Mouse (Mus musculus): ENCODE results near the gene Tnfsf14. TPM values are rescaled to one million over a fixed set of nuclear protein-coding genes. Genes with fewer than 3 reads are reported as not detected.

Tnfsf14 gene
- polyA plus RNA-seq (2015; fragmentation: Nextera tagmentation; extraction: Ambion mirVana), result 0.29 and 0.58 TPM in 2 replicates

DNA sequence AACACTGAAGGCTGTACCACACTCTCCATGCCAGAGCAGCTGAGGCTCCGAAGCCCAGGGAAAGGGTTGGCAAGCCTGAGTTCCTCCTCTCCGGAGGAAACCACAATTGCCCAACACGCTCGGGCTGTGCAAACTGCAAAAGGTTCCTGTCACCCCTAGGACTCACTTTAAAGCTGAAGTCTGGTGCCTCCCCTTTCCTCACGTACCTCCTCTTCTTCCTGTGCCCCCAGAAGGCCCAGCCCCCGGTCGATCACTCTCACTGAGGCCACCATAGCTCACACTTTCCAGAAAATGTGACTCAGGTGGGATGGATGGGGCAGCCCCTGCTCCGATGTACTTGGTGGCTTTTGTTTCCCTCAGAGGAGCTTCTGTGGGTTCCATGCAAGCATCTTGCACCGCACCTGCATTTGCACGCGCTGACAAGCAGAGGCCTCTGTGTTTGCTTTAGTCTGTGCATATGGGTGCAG lies at the start of gene Tnfsf14:
Gene Tnfsf14, minus strand, starts transcription at position 137 of the 467 bp plus-strand sequence.
- Histone ChIP-seq H3K4me1 (ENCODE audit: control insufficient read depth, insufficient read depth, low read length) (no peaks in the 10 kb centered on the region), H3K36me3 (ENCODE audit: control insufficient read depth, insufficient read depth) (no peaks in the 10 kb centered on the region), H3K4me2 (ENCODE audit: low read depth, low read length) (0 out of 2 replicates have a peak within 1 kb of the TSS, but pooled peaks have one; percentile 5), H3K4me3 (ENCODE audit: low read length) (no peak within 1 kb of the TSS; the same call in 1 of the 2 replicates), H3K9me3 (replicated peaks; ENCODE audit: control insufficient read depth, low read length) (no peaks in the 10 kb centered on the region), H3K27me3 (ENCODE audit: control insufficient read depth, insufficient read depth, low read length) (no peaks in the 10 kb centered on the region), H3K9ac (ENCODE audit: low read length) (no peak within 1 kb of the TSS), H3K27ac (ENCODE audit: low read length) (peak within 1 kb of the TSS; percentile 12; the same call in 1 of the 2 replicates)
- ATAC-seq (replicated peaks; ENCODE audit: extremely low read depth, insufficient read depth, low FRiP score), result peak; percentile 54
- WGBS, result 65% methylated on average over 11 of the region's 11 CpGs

DNA sequence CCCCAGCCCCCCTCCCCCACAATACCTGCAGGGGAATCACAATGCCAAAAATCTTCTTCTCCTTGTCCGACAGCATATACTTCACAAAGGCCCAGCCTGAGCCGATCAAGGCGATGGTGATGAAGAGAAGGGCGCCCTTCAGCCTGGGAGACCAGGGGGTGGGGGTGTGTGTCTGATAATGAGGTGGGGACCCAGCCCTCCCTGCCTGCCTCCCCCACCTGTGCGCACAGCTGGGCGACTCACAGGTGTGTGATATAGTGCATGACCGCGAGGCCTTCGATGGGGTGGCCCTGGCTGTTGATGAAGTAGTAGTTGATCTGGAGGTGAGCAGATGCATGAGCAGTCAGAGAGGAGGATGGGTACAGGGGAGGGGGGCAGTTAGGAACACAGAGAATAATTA lies 43.2 kb upstream of the Tnfsf14 start:
- no peak for ATAC-seq (replicated peaks; ENCODE audit: extremely low read depth, insufficient read depth, low FRiP score)
- H3K4me2 ChIP-seq (ENCODE audit: low read depth, low read length), result no peak overlapping the region
- H3K4me1 ChIP-seq (ENCODE audit: control insufficient read depth, insufficient read depth, low read length), result no peaks in the 10 kb centered on the region
- H3K4me3 ChIP-seq (ENCODE audit: low read length), result no peak overlapping the region
- WGBS, result 95% methylated on average over 9 of the region's 9 CpGs
- H3K9me3 ChIP-seq (replicated peaks; ENCODE audit: control insufficient read depth, low read length), result no peaks in the 10 kb centered on the region
- H3K27ac ChIP-seq (ENCODE audit: low read length), result no peak overlapping the region
- H3K9ac ChIP-seq (ENCODE audit: low read length), result no peak overlapping the region
- H3K36me3 ChIP-seq (ENCODE audit: control insufficient read depth, insufficient read depth), result peaks cover 31% of the 10 kb centered on the region
- H3K27me3 ChIP-seq (ENCODE audit: control insufficient read depth, insufficient read depth, low read length), result no peaks in the 10 kb centered on the region

DNA sequence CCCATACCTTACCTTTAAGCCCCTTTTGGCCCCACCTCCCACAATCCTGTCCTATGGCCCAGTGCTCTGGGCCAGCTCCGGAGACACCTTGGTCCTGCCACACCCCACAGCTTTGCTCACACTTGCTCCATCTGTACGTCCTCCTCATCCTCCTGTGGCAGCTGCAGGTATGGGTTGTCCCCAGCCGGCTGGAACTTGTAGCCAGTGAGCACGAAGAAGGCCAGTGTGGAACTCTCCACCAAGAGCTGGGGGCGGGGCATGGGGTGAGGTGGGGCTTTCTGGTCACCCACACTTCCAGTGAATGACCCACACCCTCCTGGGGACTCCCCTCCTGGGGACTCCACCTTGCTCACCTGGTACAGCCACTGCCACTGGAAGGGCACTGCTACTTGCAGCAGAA lies 41.8 kb upstream of the Tnfsf14 start:
- 81% methylated on average over 5 of the region's 5 CpGs for WGBS

DNA sequence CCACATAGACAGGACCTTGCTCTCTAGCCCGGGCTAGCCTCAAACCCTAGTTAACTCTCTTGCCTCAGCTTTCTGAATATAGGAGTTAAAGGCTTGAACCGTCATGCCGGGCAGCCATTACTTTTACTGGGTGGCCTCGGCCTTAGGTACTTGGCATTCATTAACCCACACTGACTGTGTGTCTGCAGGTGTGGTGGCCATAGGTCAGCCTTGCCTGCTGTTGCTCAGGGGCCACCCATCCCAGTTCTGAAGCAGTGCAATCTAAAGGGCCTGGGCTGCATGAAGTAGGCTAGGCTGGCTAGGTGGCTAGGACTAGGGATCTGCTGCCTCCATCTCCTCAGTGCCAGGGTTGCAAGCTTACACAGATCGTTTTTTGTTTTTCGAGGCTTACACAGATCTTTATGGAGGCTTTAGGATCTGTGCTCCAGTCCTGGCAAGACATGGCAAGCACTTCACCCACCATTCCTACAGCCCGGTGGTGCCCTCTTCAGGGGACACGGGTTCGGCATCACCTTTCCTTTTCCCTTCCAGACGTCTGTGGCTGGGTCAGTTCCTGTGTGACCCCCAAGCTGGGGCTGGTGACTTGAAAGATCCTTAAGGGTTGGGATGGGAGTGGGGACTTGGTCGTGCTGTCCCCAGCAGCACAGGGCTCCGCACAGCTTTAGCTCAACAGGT lies 40.4 kb upstream of the Tnfsf14 start:
- Histone ChIP-seq H3K9me3 (replicated peaks; ENCODE audit: control insufficient read depth, low read length) (no peaks in the 10 kb centered on the region), H3K4me3 (ENCODE audit: low read length) (no peak overlapping the region), H3K27me3 (ENCODE audit: control insufficient read depth, insufficient read depth, low read length) (no peaks in the 10 kb centered on the region), H3K36me3 (ENCODE audit: control insufficient read depth, insufficient read depth) (peaks cover 23% of the 10 kb centered on the region), H3K9ac (ENCODE audit: low read length) (no peak overlapping the region), H3K4me2 (ENCODE audit: low read depth, low read length) (no peak overlapping the region), H3K27ac (ENCODE audit: low read length) (no peak overlapping the region), H3K4me1 (ENCODE audit: control insufficient read depth, insufficient read depth, low read length) (no peaks in the 10 kb centered on the region)
- ATAC-seq (replicated peaks; ENCODE audit: extremely low read depth, insufficient read depth, low FRiP score), result no peak
- WGBS, result 78% methylated on average over 12 of the region's 12 CpGs

More for the DNA sequence above, 41.8 kb upstream of the Tnfsf14 start:
- H3K9me3 ChIP-seq (replicated peaks; ENCODE audit: control insufficient read depth, low read length), result no peaks in the 10 kb centered on the region
- H3K4me3 ChIP-seq (ENCODE audit: low read length), result no peak overlapping the region
- no peak overlapping the region for H3K9ac ChIP-seq (ENCODE audit: low read length)
- H3K4me1 ChIP-seq (ENCODE audit: control insufficient read depth, insufficient read depth, low read length), result no peaks in the 10 kb centered on the region
- no peaks in the 10 kb centered on the region for H3K27me3 ChIP-seq (ENCODE audit: control insufficient read depth, insufficient read depth, low read length)
- no peak overlapping the region for H3K4me2 ChIP-seq (ENCODE audit: low read depth, low read length)
- no peak for ATAC-seq (replicated peaks; ENCODE audit: extremely low read depth, insufficient read depth, low FRiP score)
- peaks cover 23% of the 10 kb centered on the region for H3K36me3 ChIP-seq (ENCODE audit: control insufficient read depth, insufficient read depth)
- no peak overlapping the region for H3K27ac ChIP-seq (ENCODE audit: low read length)

DNA sequence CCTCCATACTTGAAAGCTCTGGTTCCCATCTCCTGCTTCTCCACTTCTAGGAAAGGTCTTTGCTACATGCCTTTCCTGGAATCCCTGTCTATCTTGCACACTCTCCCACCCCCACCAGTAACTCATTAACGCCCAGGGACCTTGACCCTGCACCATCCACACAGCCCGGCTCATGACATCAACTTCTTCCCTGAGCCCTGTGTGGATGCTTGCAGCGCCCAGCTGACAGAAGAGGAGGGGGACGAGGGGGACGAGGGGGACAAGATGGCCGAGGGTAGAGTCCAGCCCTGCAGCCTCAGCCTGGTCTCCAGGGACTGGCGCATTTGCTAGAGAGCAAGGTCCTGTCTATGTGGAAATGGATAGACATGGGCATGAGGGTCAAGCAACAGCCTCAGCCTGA lies 39.1 kb upstream of the Tnfsf14 start:
- WGBS, result 38% methylated on average over 7 of the region's 7 CpGs
- ATAC-seq (replicated peaks; ENCODE audit: extremely low read depth, insufficient read depth, low FRiP score), result no peak

DNA sequence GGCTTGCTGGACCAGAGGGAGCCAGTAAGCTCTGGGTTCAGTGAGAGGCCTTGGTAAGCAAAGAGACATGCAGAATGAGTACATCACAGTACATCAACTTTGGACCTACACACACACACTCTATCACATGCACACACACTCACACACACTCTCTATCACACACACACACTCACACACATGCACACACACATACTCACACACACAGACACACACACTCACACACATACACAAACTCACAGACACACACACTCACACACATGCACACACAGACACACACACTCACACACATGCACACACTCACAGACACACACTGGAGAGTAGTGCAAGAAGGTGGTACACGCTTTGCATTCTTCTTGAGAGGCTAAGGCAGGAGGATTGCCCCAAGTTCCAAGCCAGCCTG lies 38.2 kb upstream of the Tnfsf14 start:
- WGBS, result 77% methylated on average over 1 of the region's 1 CpGs
- H3K4me3 ChIP-seq (ENCODE audit: low read length), result no peak overlapping the region
- no peak overlapping the region for H3K9ac ChIP-seq (ENCODE audit: low read length)
- H3K4me1 ChIP-seq (ENCODE audit: control insufficient read depth, insufficient read depth, low read length), result no peaks in the 10 kb centered on the region
- peaks cover 14% of the 10 kb centered on the region for H3K36me3 ChIP-seq (ENCODE audit: control insufficient read depth, insufficient read depth)
- no peaks in the 10 kb centered on the region for H3K27me3 ChIP-seq (ENCODE audit: control insufficient read depth, insufficient read depth, low read length)
- H3K9me3 ChIP-seq (replicated peaks; ENCODE audit: control insufficient read depth, low read length), result no peaks in the 10 kb centered on the region
- no peak overlapping the region for H3K4me2 ChIP-seq (ENCODE audit: low read depth, low read length)
- no peak for ATAC-seq (replicated peaks; ENCODE audit: extremely low read depth, insufficient read depth, low FRiP score)
- H3K27ac ChIP-seq (ENCODE audit: low read length), result no peak overlapping the region

More for the DNA sequence above, 39.1 kb upstream of the Tnfsf14 start:
- Histone ChIP-seq H3K4me2 (ENCODE audit: low read depth, low read length) (no peak overlapping the region), H3K27ac (ENCODE audit: low read length) (no peak overlapping the region), H3K36me3 (ENCODE audit: control insufficient read depth, insufficient read depth) (peaks cover 22% of the 10 kb centered on the region), H3K4me3 (ENCODE audit: low read length) (no peak overlapping the region), H3K27me3 (ENCODE audit: control insufficient read depth, insufficient read depth, low read length) (no peaks in the 10 kb centered on the region), H3K9ac (ENCODE audit: low read length) (no peak overlapping the region), H3K4me1 (ENCODE audit: control insufficient read depth, insufficient read depth, low read length) (no peaks in the 10 kb centered on the region), H3K9me3 (replicated peaks; ENCODE audit: control insufficient read depth, low read length) (no peaks in the 10 kb centered on the region)

DNA sequence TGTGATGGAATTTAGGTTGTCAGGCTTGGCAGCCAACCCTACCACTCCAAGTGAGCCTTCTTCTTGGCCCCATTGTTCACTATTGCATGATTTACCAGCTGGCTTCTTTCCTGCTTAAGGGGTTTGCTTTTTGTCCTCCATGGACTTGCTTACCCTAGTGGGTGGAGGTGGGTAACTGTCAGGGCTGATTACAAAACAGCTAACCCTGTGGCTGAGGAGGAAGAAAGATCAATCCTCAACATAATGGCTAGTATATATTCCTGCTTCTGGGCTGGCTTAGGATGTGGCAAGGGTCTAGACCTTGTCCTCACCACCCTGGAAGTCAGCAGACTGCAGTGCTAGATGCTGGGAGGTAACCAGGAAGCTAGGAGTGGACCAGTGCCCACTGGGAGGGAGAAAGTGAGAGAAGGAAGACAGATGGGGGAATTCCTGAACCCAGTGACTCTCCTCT lies 37.4 kb upstream of the Tnfsf14 start:
- Histone ChIP-seq H3K4me2 (ENCODE audit: low read depth, low read length) (no peak overlapping the region), H3K4me3 (ENCODE audit: low read length) (no peak overlapping the region), H3K9ac (ENCODE audit: low read length) (no peak overlapping the region), H3K4me1 (ENCODE audit: control insufficient read depth, insufficient read depth, low read length) (no peaks in the 10 kb centered on the region), H3K27me3 (ENCODE audit: control insufficient read depth, insufficient read depth, low read length) (no peaks in the 10 kb centered on the region), H3K9me3 (replicated peaks; ENCODE audit: control insufficient read depth, low read length) (no peaks in the 10 kb centered on the region), H3K27ac (ENCODE audit: low read length) (no peak overlapping the region), H3K36me3 (ENCODE audit: control insufficient read depth, insufficient read depth) (peaks cover 13% of the 10 kb centered on the region)
- ATAC-seq (replicated peaks; ENCODE audit: extremely low read depth, insufficient read depth, low FRiP score), result no peak

DNA sequence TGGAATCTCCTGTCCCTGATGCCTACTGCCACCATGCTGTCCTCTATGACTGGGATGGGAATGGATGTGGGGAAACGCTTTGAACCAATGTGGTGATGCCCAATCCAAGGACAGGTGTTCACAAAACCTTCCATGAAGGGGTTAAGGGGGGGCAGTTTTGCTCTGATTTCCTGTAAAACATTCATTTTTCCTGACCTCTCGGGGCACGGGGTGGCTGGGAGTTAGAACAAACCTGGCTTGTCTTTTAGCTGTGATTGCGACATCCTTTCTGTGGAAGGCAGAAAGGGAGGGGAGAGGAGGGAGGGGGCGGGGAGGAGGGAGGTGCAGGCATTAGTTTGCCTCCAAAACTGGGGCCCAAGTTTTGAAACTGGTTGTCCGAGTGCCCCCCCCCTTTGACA lies 36.8 kb upstream of the Tnfsf14 start:
- 48% methylated on average over 6 of the region's 6 CpGs for WGBS
- ATAC-seq (replicated peaks; ENCODE audit: extremely low read depth, insufficient read depth, low FRiP score), result no peak
- Histone ChIP-seq H3K27me3 (ENCODE audit: control insufficient read depth, insufficient read depth, low read length) (no peaks in the 10 kb centered on the region), H3K4me3 (ENCODE audit: low read length) (no peak overlapping the region), H3K4me1 (ENCODE audit: control insufficient read depth, insufficient read depth, low read length) (no peaks in the 10 kb centered on the region), H3K27ac (ENCODE audit: low read length) (no peak overlapping the region), H3K36me3 (ENCODE audit: control insufficient read depth, insufficient read depth) (peaks cover 8% of the 10 kb centered on the region), H3K9me3 (replicated peaks; ENCODE audit: control insufficient read depth, low read length) (no peaks in the 10 kb centered on the region), H3K4me2 (ENCODE audit: low read depth, low read length) (no peak overlapping the region), H3K9ac (ENCODE audit: low read length) (no peak overlapping the region)

DNA sequence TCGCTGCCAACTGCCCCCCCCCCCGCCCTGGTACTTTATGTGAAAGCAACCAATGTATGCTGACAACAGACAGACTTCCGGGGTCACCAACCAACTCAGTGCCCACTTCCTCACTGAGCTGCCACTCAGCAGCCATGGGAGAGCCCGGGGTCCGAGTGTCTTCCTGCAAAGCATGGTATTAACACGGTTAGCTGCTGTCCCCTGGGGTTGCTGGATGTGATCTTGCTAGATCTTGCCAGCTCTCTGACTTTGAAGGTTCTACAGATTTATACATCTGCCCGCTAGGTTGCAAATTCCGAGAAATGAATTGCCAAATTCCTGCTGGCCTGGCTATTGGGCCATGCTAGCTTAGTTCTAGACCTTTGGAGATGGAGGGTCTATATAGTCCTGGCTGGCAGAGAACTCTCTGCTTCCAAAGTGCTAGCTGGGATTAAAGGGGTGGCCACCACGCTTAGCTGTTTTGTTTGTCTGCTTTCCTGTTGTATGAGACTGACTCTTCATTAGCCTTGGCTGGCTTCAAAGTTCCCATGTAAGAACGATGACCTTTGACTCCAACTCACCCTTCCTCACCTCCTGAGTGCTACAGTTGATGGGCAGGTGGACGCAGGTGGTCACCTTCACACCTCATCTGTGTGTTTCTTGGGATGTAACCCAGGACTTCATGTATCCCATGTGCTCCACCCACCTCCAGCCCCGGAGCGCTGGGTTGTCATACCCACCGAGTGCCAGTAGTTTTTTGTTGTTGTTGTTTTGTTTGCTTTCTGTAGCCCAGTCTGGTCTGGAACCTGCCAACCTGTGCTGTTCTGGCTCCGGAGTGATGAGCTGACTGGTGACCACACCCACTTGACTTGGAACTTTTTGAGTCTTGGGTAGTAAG lies 36.1 kb upstream of the Tnfsf14 start:
- Histone ChIP-seq H3K4me2 (ENCODE audit: low read depth, low read length) (no peak overlapping the region), H3K4me1 (ENCODE audit: control insufficient read depth, insufficient read depth, low read length) (no peaks in the 10 kb centered on the region), H3K9me3 (replicated peaks; ENCODE audit: control insufficient read depth, low read length) (no peaks in the 10 kb centered on the region), H3K9ac (ENCODE audit: low read length) (no peak overlapping the region), H3K27ac (ENCODE audit: low read length) (no peak overlapping the region), H3K27me3 (ENCODE audit: control insufficient read depth, insufficient read depth, low read length) (0 out of 2 replicates have a peak, but pooled peaks cover 3% of the 10 kb centered on the region), H3K4me3 (ENCODE audit: low read length) (no peak overlapping the region), H3K36me3 (ENCODE audit: control insufficient read depth, insufficient read depth) (0 out of 2 replicates have a peak, but pooled peaks cover 7% of the 10 kb centered on the region)
- no peak for ATAC-seq (replicated peaks; ENCODE audit: extremely low read depth, insufficient read depth, low FRiP score)
- WGBS, result 71% methylated on average over 15 of the region's 15 CpGs
